Comparison of ENCODE assay signal across 25 mouse cellular contexts in the genomic region with DNA sequence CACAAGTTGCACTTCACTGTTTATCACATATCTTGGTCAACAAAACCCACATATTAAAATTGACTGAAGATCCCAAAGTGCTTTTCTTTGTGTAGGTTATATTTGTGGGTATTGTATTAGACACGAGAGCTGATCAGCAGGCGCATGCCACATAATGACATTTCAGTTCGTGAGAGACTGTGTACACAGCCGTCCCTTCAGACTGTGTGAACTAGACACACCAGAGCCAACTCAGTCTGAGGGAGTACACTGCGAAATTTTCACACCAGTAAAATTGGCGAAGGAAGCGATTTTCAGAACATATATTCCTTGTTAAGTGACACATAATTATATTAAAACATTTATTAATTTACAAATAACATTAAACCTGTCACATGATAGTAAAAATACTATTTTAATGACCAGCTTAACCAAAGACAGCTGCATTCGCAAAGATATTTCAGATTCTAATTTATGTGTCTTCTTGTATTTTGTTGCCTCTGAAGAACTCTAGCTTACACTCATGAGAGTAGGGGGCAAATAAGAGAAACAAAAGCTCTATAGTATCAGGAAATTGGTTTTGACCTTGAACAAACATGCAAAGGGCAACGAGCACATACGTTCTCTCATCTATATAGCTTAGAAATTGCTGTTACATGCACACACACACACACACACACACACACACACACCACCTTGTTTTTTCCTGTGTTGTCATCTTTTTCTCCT. TPM values are rescaled to one million over a fixed set of nuclear protein-coding genes. Genes with fewer than 3 reads are reported as not detected.
"Had no signal": no experiment of that assay in that cellular context is flagged by ENCODE, and none has a peak within 500 bp of the region (broad histone marks: within the 10 kb centered on the region; RNA-seq: fewer than 3 reads in every experiment).

No protein-coding gene starts in this region.

- ATAC-seq: forebrain, embryonic 15.5 days; forebrain, postnatal 0 days; hindbrain, postnatal 0 days; intestine, embryonic 16.5 days had no signal

- H3K4me2 ChIP-seq: forebrain, embryonic 15.5 days; heart, embryonic 11.5 days; heart, embryonic 13.5 days; heart, embryonic 15.5 days; hindbrain, embryonic 13.5 days; hindbrain, embryonic 15.5 days; limb, embryonic 13.5 days; limb, embryonic 15.5 days had no signal

- H3K9me3 ChIP-seq: forebrain, embryonic 15.5 days; heart, embryonic 13.5 days; heart, embryonic 15.5 days; hindbrain, embryonic 13.5 days; hindbrain, embryonic 15.5 days; limb, embryonic 13.5 days; limb, embryonic 15.5 days had no signal

- H3K27ac ChIP-seq: forebrain, embryonic 15.5 days; heart, adult 2 months; heart, embryonic 13.5 days; heart, embryonic 15.5 days; hindbrain, embryonic 13.5 days; hindbrain, embryonic 15.5 days; hindbrain, postnatal 0 days; limb, embryonic 13.5 days; limb, embryonic 15.5 days had no signal

- DNase-seq: forebrain, postnatal 0 days; gastrocnemius, postnatal 14 days; gastrocnemius, postnatal 36 days; heart, adult 11 months; heart, adult 2 months; heart, postnatal 14 days; heart, postnatal 36 days; kidney, adult 11 months; kidney, adult 9 months; kidney, postnatal 25 days; layer of hippocampus, adult 9-11 months; layer of hippocampus, postnatal 36 days; left cerebral cortex, postnatal 4 days had no signal

- H3K36me3 ChIP-seq: forebrain, embryonic 15.5 days; heart, embryonic 13.5 days; heart, embryonic 15.5 days; hindbrain, embryonic 13.5 days; hindbrain, embryonic 15.5 days; limb, embryonic 13.5 days; limb, embryonic 15.5 days had no signal

- H3K9ac ChIP-seq: forebrain, embryonic 15.5 days; forebrain, postnatal 0 days; heart, embryonic 13.5 days; heart, embryonic 15.5 days; hindbrain, embryonic 13.5 days; hindbrain, embryonic 15.5 days; limb, embryonic 13.5 days; limb, embryonic 15.5 days had no signal

- H3K27me3 ChIP-seq: heart, embryonic 13.5 days; heart, embryonic 15.5 days; hindbrain, embryonic 13.5 days; hindbrain, embryonic 15.5 days; limb, embryonic 13.5 days; limb, embryonic 15.5 days had no signal

- H3K4me3 ChIP-seq: forebrain, embryonic 15.5 days; heart, adult 2 months; heart, embryonic 13.5 days; heart, embryonic 15.5 days; hindbrain, embryonic 13.5 days; hindbrain, embryonic 15.5 days; limb, embryonic 13.5 days; limb, embryonic 15.5 days had no signal

- H3K4me1 ChIP-seq: forebrain, embryonic 15.5 days; heart, embryonic 13.5 days; heart, embryonic 15.5 days; hindbrain, embryonic 13.5 days; hindbrain, embryonic 15.5 days; limb, embryonic 13.5 days; limb, embryonic 15.5 days had no signal

RNA-seq across cellular contexts. Expression of gene Lmo3, which starts 14.4 kb away (rescaled TPM):
- polyA plus RNA-seq: gonadal fat pad, adult 2 months; liver, adult 2 months had no signal
